Mouse (Mus musculus) retina, embryonic 14.5 days (tissue): ENCODE results near the gene Kbtbd7.
"Not testable (repeated sequence)": the region's sequence is repeated elsewhere in the genome, so short reads cannot be mapped to it uniquely, and the experiment has no call there.

Experiments used
- DNase-seq: peaks from one replicate; pipeline ENCODE4 v3.0.0-alpha.2; 2015; ENCODE audit warnings: low spot score

Kbtbd7 gene

DNA sequence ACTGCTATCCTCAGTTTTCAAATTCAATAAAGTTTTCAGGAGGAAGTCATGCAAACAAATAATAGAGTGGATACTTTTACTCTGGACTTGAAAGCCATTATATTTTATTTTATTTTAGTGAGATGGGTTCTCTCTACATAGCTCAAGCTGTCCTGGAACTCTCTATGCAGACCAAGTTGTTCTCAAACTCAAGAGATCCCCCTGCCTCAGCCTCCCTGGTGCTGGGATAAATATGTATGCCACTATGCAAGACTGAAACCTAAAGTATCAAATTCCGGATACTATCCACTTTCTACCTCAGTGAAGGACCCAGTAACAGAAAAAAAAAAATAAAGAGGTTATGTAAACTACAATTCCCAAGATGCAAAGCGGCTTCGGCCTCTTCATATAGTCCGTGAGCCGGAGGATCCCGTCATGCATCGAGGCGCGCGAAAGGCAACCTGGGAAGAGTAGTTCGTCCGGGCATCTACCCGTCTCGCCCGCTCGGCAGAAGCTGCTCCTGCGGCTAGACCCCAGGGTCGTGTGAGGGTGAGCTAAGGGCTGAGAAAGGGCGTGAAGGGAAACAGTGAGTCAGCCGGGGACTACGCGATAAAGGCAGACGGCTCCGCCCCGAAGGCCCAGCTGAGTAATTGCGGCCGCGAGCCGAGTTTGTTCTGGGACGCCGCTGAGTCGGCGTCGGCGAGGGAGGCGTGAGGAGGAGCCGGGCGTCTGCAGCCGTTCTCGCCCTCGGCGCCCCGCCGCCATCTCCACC is at the start of gene Kbtbd7:
Kbtbd7 (plus strand) TSS at position 533 of the 751 bp plus-strand sequence.
- peak; percentile 95 for DNase-seq

DNA sequence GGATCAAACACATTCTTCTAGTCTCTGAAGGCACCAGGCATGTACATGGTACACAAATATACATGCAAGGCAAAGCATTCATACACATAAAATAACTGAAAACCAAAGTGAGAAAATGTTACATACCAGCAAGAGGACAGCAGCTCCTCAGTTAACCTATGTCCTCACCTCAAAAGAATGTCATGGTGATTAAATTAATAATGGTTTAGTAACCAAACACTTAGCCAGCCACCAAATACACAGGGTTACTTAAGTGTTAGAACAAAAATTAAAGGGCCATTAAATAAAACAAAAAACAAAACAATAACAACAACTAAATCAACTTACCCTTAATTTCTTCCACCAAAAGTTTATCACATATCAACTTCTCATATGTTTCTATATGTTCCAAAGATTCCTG is 49.3 kb upstream of the Kbtbd7 start:
- peak; percentile 40 for DNase-seq

DNA sequence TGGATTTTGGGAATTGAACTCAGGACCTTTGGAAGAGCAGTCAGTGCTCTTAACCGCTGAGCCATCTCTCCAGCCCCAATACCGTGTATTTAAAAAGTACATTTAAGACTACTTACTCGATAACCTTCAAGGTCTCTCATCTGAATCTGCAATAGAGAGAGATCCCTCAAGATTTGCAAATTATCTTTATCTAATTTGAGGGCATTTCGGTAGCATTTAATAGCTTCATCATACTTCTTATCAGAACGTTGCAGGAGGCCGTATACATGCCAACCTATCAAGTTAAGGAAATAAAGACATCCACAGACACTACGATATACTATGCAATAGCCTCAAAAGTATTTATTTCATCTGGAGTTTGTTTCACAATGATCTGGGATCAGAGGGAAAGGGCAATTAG is 43.2 kb upstream of the Kbtbd7 start:
- DNase-seq, result no peak

DNA sequence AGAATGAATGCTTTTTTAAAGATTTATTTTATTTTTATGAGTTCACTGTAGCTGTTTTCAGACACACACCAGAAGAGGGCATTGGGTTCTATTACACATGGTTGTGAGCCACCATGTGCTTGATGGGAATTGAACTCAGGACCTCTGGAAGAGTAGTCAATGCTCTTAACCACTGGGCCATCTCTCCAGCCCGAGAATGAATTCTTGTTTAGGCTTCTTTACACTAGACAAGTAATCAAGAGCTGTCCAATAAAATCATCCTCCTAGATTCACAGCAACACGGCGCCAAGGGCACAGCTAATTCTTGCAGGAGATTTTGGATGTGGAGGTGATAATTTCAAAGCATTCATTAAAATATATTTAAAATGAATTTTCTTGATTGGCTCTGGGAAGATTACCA is 38.0 kb upstream of the Kbtbd7 start:
- DNase-seq, result no peak

DNA sequence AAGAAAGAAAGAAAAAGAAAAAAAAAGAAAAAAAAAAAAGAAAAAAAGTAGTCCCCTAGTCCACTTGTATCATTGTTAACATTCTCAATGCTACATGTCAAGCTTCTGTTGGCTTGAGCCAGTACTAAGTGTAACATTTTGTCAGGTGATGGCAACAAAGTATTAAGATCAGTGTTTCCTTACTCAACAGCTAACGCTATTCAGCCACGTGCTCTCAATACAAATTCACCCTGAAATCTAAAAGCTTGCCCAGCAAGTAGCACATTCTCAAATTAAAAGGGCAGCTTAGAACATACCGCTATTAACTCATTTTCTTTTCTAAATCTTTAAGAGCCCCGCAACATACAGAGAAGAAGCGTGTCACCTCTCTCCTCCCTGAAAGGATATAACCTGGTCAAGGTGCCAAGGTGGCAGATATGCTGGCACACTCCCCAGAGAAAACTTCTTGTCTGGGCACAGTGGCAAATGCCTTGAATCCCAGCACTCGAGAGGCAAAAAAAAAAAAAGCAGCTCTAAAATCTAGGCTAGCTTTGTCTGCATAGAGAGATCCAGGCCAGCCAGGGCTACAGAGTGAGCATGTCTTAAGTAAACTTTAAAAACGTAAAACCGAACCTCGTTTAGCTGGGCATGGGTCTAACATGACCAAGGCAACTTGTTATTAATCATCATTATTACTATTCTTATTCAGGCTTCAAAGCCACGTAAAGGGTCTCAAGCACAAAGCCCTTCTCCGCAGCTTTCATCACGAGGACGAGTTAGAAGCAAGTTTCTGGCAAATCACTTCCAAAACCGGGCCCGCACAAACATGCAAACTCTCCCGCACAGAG is 36.7 kb upstream of the Kbtbd7 start:
- no peak for DNase-seq

DNA sequence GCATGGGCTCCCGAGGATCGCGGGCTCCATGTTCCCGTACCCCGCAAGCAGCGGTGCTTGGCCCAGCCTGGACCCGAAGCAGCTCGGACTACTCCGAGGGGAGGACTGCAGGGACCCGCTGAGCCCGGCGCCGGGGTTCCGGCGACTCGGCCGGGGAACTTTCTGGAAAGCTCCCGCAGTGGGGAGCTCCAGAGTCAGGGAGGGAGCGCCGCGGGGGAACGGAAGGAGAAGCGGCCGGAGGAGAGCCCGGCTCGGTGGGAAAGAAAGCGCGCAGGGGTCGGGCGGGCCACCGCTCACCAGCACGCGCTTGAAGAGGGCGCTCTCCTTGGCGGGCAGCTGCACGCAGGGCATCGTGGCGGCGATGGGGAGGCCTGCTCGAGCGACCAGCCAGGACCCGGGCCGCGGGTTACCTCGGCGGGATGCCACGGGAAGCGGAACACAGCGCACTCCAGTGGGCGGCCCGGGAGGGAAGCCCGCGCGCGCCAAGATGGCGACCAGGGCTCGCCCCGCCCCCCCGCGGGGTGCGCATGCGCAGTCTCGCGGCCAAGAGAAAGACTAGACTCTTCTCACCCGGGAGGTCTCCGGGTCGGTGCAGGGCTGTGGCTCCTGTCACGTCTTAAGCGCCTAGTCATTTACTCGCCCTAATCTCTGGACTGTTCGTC is 35.9 kb upstream of the Kbtbd7 start, which contains the start of gene Naa16:
Naa16 (minus strand) TSS at position 514 of the 662 bp plus-strand sequence.
- peak; percentile 97 for DNase-seq

DNA sequence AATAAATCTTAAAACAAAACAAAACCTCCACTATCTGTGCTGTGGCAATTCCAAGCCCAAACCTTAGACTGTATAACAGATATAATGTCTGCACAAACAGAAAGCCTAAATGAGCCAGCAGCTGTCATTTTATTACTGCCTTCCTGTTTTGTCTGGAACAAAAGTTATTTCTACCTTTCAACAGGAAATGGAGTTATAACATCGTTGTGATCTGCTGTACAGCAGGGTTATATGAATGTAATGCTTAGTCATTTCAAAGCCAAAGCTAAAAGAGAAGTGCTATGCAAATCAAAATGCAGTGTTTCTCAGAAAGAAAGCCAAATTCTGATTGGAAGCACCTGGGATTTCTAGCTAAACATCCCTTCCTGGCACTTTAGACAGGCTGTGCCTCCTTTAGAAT is 33.0 kb upstream of the Kbtbd7 start:
- no peak for DNase-seq

DNA sequence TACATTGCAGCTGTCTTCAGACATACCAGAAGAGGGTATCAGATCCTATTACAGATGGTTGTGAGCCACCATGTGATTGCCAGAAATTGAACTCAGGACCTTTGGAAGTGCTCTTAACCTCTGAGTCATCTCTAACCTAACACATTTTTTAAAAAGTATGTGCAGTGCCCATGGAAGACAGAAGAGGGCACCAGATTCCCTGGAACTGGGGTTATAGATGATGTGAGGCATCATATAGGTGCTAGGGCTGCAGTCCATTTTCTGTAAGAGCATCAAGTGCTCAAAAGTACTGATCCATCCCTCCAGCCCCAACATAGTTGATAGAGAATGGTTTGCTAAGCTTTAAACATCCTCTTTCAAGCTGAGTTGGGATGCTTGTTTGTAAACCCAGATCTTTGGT is 31.7 kb upstream of the Kbtbd7 start:
- DNase-seq, result peak; percentile 73

DNA sequence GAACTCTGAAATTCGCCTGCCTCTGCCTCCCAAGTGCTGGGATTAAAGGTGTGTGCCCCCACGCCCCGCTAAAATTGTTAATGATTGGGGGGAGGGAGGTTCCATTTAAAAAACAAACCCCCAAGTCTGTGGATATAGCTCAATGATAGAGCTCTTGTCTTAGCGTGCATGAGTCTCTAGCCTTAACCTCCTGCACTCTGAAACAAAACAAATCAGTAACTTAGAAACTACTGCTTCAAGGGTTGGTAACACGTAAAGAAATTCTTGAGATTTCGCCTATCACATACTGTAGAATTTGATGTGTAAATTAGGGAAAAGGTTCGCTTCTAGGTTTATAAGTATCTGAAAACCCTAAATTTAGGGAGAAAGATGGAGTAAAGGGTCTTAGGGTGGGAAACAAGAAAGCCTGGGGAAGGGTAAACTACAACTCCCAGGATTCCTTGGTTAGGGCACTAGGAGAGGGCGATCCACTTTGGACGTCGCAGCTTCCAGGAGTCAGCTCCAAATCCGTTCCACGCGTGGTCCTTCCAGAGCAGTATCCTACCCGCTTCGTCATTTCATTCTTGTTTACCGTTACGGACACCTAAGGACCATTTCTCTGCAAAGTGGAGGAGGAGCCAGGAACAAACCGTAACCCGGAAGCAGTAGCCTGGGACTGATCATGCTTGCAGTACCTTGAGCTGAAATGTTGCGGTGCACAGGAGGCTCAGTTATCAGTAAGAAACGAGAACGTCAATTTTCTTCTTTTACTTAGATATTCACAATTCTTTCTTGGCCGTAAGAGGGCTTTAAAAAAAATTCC is 28.8 kb upstream of the Kbtbd7 start, which contains the start of gene Mtrf1:
Mtrf1 (plus strand) TSS at position 452 of the 802 bp plus-strand sequence.
- DNase-seq, result peak; percentile 82

DNA sequence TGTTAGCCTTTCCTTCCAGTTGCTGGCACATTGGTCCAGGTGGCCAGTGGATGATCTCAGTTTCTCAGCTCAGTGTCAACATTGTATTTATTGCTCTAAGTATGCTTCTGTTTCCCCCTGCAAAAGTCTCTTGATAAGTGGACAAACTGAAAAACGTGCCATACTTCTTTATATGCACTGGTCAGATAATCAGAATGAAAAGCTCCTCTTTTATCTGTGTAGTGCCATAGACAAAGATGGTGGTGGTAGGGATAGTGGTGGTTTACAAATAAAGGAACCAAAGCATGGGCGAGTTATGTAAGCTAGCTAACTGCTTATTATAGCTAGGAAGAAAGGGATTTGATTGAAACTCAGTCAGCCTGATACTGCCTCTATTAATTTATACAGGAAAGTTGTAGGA is 18.7 kb upstream of the Kbtbd7 start:
- DNase-seq, result no peak

DNA sequence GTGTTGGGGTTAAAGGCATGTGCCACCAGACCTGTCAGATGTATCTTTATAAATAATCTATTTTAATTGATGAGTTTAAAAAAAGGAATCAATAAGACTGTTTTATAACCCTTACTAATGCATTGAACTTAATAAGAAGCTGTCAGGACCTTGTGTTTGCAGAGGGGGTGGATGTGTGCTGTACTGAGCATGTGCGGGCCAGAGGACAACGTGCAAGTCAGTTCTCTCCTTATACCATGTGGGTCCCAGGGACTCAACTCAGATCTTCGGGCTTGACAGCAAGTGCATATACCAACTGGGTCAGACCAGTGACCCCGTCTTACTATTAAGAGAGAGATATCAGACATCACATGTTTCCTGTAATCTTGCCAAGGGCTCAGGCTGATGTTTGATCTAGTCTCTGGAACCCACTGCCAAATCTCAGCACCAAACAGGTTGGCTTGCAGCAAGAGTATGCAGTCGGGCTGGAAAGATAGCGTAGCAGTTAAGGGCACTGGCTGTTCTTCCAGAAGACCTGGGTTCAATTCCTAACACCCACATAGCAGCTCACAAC is 17.0 kb upstream of the Kbtbd7 start:
- no peak for DNase-seq

DNA sequence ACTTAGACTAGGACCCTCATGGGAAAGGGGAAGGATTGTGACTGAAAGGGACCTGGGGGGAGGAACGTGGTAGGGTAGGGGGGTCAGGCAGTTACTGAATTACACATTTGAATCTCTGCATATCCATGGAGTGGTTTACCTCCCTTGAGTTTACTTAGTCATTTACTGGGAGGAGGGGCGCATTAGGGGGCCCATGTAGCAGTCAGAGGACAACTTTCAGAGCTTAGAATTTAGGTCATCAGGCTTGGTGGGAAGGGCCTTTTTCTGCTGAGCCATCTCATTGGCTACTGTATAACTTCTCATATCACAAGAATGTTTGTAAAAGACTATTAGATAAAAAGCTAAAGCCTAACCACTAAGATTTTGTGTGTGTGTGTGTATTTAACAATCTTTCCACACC is 15.6 kb upstream of the Kbtbd7 start:
- DNase-seq, result no peak

DNA sequence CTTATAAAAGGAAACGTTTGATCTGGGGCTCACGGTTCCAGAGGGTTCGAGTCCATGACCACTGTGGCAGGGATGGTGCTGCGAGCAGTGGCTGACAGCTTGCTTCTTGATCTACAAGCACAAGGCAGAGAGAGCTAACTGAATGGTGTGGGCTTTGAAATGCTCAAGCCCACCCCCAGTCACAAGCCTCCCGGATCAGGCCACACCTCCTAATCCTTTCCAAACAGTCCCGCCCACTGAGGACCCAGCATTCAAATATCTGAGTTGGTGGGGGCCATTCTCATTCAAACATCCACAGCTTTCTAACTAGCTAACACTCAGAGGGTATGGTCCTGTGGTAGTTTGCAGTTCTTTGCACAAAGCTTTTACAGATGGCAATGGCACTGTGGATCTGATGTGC is 13.2 kb upstream of the Kbtbd7 start:
- no peak for DNase-seq

DNA sequence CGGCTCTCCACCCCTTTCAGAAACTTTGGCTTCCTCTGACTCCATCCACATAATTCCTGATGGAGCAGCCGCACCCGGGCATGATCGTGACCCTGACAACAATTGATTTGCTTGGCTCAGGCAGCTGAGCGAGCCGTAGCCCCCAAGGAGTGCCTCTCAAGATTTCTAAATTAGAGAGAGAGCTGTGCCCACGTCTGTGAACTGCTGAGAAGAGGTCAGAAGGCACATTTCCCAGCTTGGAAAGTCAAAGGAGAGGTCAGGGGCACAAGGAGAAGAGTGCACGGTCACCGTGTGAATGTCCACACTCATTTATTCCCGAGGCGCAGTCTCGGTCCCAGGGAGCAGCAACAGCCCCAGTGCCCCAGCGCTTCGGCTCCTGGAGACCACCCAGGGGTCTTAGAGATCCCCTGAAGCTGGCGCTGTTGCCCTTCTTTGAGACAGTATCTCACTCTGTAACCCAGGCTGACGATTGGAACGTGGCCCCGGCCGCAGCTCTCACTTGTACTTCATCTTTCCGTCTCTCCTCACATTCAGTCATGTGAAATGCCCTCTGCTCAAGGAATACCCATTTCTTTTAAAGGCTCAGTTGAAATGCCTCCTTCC is 6.1 kb upstream of the Kbtbd7 start:
- DNase-seq, result peak; percentile 71

DNA sequence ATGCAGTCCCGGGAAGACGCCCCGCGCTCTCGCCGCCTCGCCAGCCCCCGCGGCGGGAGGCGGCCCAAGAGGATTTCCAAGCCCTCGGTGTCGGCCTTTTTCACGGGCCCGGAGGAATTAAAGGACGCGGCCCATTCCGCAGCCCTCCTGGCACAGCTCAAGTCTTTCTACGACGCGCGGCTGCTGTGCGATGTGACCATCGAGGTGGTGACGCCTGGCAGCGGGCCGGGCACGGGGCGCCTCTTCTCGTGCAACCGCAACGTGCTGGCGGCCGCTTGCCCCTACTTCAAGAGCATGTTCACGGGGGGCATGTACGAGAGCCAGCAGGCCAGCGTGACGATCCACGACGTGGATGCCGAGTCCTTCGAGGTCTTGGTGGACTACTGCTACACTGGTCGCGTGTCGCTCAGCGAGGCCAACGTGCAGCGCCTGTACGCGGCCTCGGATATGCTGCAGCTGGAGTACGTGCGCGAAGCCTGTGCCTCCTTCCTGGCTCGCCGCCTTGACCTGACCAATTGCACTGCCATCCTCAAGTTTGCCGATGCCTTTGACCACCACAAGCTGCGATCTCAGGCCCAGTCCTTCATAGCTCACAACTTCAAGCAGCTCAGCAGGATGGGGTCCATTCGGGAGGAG is 537 bp downstream of the Kbtbd7 start:
- not testable (repeated sequence) for DNase-seq

DNA sequence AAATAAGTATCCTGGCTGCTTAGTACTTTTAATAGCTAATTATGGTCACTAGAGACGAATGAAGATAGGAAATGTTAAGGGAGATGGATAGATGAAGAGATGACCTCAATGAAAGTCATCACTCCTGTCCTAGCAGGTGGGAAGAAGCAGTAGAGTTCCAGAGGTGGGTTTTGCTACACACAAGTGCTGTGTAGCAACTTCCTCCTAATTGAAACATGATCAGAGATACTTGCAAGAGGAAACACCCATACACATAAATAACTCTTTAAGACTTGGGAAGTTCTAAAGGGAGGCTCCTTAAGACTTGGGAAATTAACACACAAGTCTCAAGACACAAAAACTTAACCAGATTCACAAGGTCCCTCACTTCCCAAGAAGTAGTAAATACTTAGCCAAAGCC is 7.8 kb downstream of the Kbtbd7 start:
- DNase-seq, result no peak

DNA sequence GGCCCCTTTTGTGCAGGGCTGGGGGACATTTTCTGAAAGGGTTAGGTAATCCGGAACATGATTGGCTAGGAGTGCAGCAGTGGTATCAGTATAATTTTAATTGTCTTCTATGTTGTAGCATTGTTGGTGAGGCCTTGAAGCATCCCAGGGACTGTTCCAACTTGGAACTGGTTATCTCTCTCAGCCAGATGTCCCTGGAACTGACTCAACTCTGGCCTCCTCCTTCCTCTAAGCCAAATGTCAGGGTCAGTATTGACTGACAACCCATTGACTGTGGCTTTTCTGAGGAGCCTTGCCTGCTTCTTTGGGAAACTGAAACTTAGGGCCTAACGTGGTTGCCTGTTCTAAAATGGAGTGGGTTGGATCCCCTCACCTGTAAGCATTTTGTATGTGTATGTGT is 14.3 kb downstream of the Kbtbd7 start:
- no peak for DNase-seq

DNA sequence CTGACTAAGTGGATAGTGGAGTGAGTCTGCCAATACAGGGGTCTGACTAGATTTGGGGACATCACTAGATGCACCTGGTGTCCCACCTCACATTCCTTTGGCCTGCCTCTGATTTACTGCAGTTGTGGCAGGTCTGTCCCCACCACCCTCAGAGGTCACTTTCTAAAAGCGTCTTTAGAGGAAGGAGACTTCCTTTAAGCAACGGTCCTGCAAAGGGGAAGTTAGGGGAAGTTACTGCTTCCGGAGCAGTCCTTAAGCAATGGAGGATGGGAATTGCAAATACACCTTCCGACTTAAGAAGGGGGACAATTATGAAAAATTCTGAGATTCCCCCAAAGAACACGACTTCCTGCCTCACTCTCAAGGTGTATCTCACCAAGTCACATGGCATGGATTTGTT is 15.1 kb downstream of the Kbtbd7 start:
- DNase-seq, result no peak

DNA sequence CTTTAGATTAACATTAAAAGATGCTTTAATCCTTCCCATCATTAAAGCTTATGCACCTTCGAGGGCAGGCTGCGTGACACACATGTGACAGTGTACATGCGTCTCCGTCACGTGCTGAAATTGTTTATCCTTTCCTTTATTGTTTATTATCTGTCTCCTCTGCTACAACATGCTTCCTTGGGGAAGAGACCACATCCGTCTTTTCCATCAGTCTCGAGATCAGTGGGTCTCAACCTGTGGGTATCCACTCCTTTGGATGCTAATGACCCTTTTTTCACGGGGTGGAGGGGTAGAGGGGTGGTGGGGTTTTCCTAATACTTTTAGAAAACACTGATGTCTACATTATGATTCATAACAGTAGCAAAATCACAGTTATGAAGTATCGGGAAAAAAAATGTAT is 18.3 kb downstream of the Kbtbd7 start:
- DNase-seq, result no peak

DNA sequence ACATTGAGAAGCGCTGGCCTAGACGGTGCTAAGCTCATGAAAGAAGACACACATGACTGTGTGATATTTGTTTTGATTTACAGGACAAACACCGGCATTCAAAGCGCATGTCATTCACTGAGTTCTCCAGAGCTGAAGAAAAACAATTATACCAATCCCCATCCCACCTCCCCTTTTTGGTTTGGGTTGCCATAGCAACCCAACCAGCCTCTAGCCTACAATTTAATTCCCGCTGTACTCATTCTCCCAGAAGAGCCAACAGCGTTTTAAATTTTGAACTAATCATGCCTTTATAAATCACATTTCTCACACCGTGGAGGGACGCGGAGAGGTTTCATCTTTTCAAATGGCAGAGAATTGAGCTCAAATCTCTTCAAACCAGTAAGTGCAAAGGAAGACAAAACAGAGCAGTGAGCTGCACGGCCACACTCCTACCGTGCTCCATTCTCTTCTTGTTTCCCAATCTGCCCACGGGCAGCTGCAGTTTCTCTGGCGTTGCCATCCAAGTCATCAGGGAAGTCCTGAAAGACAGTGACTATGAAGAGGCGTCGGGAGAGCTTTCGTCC is 18.8 kb downstream of the Kbtbd7 start:
- DNase-seq, result peak; percentile 75
